Mouse (Mus musculus) right cerebral cortex, adult 2 months (tissue): ENCODE data around the gene C2cd2.

ENCODE experiments used
- DNase-seq, 2 experiments: peaks; one replicate each; pipeline ENCODE4 v3.0.0; 2021 to 2022; ENCODE audit warnings: low spot score in 2 of 2

Gene C2cd2

DNA sequence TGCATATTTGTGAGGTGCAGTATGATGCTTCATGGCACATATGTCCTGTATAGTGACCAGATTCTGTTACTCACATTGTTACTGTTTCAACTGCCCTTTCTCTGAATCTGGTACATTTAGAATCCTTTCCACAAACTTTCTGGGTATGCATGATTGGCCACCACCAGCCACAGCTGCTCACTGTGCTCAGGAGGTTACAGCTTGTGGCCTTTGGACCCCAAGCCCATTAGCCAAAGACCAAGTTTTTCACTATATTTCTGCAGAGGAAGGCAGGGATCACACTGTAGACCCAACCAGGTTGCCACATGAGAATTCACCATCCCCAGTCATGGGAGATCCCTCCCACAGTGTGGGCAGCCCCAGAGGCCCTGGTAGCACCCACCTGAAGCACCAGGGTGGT is 79.5 kb downstream of the C2cd2 start:
- no peak for DNase-seq

DNA sequence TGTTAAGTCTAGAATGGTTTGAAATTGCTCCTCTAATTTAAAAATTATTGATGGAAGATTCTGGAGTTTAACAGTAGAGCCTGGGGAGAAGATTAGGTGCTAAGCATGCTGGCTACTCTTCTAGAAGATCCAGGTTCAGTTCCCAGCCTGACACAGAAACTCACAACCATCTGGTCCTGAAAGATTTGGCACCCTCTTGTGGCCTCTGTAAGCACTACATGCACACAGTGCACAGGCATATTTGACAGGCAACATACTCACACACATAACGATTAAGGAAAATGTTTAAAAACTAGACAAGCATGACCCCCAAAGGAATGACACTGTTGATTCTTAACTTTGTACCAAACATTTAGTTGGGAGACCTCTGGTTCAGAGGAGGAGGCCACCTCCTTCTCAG is 83.3 kb downstream of the C2cd2 start:
- DNase-seq: peak; percentile 47 to 58

DNA sequence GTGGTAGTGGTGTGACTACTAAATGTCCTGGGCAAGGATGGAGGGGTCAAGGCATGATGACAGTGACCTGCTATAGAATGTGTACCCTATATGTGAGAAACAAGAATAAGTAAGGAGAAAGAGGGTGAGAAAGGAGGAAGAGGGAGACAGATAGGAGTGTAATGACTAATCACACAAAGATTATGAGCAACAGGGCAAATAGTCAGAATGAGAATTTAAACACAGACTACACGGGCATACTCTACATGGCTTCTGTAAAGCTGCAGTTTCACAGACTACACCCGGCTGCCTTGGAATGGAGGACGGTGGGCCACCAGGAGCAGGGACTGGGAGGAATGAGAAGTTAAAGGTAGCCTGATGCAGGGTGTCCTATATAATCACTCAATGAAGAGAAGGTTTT is 84.9 kb downstream of the C2cd2 start:
- no peak for DNase-seq

DNA sequence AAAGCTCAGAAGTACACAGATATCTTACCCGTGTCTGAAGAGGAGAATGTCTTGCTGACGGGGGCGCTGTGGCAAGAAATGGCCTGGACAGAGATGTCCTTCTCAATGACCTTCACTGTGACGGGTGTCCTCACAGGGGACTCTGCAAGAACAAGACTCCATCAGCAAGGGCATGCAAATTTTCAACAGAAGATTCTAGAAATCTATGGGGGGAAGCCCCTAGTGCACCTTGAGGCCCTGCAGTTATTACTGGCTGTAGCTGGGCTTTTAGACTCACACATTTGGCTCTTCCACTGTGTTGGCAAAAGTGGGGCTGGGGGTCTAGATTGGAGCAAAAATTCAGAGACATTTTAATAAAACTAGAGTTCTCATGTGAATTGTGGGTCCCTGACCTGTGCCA is 87.3 kb downstream of the C2cd2 start:
- DNase-seq: no peak

DNA sequence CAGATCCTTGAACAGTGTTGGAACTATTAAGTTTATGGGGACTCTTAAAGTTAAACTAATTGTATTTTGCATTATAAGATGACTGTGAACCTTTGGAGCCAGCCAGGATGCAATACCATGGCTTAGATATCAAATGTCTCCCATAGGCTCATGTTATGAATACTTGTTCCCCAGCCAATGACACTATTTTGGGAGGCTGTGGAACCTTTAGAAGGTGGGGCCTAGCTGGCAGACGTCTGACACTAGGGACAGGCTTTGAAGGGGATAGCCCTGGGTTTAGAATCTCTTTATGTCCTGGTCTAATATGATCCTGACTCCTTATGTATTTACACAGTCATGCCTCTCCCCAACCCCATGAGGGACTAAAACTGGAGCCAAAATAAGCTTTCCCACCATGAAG is 88.0 kb downstream of the C2cd2 start:
- DNase-seq: no peak

DNA sequence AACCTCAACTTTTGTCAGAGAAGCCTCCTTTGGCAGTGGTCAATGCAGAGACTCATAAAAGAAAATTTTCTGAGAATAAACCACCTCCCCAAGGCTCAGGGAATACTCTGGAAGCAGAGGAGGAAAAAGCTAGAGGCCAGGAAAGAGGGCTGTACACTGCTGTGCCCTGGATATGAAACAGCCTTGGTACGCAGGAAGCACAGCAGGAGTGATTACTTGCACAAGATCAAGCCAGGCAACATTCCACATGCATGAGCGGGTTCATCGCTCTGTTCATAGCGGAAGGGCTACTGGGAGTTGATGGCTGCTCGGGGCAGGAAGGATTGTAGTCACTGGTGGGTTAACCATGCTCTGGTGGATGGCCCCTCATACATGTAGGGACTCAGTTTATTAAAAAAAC is 89.7 kb downstream of the C2cd2 start:
- DNase-seq: no peak

DNA sequence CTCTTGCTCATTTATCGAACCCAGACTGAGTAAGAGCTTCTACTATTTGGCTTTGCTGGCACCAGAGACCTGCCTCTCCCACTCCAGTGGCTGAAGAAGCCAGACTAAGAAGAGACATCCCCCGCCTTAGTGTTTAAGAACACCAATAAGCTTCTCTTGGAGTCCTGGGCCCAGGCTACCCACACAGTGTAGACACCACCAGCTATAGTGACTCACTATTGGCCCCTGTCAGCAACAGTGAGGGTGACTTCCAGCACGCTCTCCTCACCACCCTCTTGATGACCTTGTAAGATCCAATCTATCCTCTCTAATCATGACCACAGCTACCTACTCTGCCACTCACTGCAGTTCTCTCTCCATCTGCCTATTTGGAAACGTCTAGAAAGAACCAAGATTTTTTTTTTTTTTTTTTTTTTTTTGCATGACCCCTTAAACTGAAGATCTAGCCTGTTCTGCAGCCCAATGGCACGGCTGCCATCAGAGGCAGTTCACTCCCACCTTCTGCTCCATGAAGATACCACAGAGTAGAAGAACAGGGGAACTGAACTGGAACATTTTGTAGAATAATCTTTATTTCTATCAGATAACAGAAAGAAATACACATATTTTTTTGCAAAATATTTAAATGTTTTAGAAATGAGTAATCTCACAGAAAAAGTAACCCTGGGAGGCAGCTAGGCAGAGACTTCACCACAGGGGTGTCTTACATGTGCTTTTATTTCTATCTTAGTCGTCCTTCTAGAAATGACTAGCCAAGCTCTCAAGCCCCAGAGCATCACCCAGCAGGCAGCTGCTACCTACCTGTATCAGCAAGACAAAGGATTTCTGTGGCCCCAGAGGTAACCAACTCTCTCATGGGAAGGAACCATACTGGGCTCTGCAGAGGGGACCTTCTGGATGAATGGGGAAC is 93.0 kb downstream of the C2cd2 start:
- DNase-seq: no peak

DNA sequence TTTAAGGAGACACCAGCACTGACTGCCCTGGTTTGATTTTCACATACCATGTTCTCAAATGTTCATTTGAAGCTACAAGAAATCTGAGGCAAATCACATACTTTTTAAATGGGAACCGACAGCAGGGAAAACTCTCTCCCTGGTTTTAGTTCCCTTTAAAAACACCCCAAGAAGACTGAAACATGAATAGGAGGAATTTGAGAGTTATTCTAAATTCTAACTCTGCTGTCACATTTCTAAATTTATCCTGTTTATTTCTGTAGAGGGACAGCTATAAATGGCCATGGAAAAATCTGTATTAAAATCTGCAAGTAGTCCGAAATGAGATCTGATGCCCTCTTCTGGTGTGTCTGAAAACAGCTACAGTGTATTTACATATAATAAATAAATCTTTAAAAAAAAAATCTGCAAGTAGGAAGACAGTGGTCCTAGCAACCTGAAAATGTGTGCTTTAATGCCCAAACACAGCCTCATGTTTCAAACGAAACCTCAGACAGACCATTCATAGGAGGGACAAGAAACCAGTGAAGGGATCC is 98.4 kb downstream of the C2cd2 start:
- DNase-seq: no peak

DNA sequence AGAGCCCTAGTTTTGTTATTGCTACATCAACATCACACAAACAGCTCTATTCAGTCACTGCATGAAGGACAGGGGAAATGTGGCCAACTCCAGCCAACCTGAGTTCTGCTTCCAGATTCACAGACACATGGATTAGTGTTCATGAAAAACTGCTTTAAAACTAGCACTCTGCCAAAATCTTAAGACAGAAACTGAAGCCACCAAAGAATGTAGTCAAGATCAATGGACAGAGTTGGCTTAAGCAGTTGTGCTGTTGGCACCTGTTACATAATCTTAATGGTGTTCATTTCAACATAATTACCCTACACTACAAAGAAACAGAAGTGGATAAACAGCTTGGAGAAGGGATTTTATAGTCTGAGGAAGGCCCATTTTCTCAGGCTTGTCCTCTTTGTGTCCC is 106.3 kb downstream of the C2cd2 start:
- no peak for DNase-seq

DNA sequence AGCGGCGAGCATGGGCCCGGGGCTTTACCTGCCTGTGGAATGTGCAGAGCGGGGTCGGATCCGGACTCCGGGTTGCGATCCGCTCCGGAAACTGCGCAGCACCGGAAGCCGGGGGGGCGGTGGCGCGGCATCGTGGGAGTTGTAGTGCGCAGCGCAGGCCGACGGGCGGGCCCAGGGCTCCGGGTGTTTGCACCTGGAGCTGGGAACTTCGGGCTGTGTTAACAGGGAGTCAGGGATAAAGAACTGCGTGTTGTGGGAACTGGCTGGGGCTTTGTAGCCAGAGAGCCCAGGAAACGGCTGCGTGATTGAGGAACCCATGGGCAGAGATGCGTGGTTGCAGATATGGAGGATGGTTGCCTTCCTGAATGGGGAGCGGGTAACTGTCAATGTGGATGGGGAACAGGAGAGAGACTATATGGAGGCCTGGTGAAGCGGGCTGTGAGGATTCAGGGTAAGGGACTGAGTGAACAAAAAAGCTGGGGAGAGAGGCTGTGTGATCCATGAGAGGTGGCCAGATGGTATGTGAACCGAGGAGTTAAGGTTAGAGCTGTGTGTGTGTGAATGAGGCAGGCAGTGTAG is 110.6 kb downstream of the C2cd2 start, which contains the start of gene Prdm15:
Prdm15 (minus strand) TSS at position 110 of the 579 bp plus-strand sequence.
- peak; percentile 90 to 91 for DNase-seq

DNA sequence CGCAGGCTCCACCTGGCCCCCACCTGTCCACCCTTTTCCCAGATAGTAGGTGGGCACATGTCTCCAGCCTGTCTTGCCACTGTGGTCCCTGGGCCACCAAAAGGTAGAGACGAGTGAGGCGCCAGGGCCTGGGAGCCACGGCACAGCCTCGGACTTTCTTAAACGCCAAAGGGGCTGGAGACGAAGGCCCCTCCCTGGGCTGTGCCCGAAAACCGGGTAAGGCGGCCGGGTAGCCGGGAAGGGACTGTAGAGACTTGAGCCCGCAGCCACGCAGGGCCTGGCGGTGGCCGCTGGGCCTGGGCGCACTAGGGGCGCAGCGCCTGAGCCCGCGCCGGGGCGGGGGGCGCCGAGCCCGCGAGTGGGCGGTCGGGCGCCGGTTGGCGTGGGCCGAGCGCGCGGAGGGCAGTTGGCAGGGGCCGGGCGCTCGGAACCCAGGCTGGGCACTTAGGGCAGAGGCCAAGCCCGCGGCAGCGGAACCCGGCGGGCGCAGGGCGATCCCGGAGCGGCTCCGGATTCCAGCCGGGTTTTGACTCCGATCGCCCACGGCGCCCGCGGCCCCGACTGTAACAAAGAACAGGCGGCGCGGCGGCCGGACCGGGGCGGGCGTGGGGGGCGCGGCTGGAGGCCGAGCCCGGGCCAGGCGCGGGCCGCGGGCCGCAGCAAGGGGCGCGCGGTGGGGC is 111.2 kb downstream of the C2cd2 start:
- peak; percentile 75 to 84 for DNase-seq

DNA sequence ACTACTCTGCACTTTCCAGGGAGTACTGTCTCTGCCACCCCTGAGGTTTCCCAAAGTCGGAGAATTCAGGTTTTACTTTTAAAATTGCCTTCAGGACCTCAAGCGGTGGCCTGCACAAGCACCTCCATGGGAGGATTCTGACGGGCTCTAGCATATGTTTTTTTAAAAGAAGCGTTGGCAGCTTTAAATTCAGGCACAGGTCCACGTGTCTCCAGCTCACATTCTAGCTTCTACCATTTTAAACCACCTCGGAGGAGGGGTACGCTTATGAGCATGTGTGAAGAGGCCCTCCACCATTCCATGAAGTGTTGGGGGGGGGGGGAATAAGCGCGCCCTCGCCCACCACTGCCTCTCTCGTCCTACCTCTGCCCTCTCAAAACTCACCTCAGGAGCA is 111.7 kb downstream of the C2cd2 start:
- DNase-seq: peak; percentile 43 to 61

DNA sequence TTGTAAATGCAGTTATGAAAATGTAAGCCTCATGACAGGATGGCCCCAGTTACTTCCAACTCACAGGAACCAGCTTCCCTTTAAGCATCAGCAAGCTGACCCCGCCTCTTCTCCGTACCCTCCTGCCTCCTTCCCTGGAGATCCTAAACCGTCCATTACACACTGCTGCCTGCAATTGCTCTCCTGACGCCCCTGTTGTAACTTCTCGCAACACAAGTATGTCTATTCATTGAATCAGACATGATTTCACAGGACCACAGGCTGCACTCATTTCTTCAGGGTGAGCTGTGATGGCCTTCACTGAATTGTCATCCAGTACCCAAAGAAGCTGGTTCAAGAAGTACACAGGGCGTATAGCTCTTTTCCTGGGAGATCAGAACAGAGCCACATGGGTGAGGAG is 113.6 kb downstream of the C2cd2 start:
- no peak for DNase-seq

DNA sequence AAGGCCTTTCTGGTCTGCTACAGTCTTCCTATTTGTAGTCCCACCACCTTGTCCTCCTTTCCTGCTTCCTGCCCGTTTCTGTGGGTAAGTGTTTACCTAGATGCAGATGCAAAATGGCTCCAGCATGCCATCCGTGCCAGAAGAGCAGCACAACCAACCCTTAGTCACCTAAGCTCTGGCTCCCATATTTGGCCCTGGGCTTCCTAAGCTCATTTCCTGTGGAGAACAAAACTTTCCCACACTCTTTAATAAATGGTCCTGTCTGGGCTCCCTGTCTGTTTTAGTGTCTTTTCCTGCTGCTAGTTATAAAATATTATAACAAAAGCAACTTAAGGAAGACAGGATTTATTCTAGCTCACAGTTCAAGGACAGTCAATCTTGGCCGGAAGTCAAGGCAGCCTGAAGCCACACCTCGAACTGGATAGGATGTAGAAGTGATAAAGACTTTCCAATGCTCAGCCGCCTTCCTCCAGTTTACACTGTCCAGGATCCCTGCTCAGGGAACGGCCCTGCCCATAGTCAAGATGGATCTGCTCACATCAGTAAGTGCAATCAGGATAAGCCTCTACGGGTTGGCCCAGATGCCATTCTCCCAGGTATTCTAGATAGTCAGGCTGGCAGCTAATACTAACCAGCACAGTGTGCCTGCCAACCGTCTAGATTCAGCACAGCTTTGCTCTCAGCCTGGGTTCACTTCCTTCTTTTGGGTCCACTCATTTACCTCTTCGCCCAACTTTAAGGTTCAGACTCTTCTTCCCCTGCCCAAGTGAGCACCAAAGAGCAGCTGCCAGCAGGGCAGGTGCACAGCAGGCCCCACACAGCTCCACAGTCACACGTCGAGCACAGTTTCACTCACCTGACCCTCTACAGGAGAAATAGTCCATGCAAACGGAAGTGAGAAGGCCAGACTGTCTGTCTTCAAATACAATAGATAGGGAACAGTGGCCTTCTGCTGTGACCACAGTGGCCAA is 117.1 kb downstream of the C2cd2 start:
- DNase-seq: no peak

DNA sequence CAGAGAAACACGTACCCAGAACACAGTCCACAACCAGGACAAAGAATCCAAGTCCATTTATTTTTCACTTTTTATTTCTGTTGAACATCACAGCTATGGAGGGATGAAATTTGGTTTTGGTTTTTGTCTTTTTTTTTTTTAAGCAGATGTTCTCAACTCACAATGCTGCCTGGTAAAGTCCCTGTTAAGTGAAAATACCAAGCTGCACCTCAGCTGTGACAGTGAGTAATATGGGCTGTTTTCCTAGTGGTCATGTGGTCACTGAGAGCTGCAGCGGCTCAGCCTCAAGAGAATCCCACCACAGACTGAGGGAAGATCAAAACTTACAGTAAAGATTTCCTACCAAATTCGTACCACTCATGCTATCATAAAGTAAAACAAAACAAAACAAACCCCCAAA is 130.2 kb downstream of the C2cd2 start:
- DNase-seq: no peak

DNA sequence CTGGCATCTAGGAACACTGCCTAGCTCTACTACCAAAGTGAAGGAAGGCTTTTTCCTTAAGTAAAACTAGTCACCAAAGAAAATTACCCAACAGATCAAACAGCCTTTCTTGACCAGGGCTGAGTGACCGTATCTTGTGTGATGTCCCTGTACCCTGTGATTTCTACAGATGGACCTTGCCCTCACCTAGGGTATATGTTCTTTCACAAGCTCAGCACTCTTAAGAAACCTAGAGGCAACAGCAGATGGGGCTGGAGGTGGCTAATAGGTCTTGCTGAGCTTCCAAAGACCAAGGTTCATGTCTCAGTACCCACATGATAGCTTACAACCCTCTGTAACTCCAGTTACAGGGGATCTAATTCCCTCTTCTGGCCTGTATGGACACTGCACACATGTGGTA is 134.2 kb downstream of the C2cd2 start:
- DNase-seq: no peak

DNA sequence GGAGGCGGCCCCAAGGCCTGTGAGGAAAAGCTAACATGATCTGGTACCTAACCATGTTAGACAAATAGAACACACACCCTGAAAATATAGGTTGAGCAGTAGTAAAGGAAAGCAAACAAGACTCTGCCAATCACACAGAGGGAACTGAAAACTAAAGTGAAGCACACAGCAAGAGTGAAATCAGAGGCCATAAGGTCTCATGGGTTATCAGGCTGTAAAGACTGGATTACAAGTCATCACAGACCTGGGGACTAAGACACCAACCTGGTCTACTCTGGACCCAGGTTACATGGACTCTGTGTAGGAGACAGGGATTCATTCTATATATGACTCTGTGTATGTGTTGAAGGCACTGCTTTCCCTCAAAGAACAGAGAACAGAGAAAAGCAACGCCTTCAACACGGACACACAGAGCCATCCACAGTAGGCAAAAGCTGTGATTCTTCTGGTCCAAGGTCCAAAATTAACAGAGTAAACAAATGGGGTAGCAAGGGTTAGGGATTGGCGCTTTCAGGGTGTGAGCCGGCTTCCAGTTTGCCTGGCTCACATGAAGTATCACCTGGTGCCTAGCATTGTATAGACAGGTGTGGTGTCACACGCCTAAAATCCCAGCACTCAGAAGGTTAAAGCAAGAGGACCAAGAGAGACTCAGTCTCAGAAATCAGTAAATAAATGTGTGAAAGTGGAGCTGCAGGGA is 138.9 kb downstream of the C2cd2 start:
- DNase-seq: no peak

DNA sequence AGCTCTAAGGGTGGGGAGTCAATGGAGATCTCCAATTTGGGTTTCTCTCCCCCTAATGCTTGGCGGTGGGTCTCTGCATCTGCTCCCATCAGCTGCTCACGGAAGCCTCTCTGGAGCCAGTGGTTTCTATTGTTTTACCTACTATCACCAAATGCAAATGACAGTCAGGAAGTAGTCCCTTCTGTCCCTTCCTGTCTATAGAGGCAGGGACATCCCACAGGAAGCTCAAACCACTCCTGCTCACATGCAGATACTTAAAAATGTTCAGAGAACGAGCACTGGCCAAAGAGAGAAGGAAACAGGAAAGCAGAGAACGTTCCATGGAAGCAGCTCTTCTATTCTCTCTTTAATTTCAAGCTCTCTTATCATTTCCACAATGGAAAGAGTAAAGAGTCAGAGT is 142.9 kb downstream of the C2cd2 start:
- no peak for DNase-seq

DNA sequence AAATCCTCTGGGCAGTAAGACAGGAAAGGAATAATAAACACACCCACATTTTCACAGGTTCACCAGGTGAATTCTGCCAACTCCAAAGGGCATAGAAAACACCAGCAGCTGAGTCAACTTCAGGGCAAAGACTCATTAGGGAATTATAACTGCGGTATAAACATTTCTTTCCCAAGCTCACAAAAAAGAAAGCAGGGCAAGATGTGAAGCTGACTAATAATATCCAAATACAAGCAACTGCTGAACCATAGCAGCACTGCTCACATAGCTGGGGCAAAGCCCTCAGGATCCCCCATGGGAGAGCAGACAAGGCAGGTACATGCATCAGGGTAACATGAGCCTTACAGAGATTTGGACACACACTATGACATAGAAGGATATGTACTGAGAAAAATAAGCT is 145.0 kb downstream of the C2cd2 start:
- no peak for DNase-seq

DNA sequence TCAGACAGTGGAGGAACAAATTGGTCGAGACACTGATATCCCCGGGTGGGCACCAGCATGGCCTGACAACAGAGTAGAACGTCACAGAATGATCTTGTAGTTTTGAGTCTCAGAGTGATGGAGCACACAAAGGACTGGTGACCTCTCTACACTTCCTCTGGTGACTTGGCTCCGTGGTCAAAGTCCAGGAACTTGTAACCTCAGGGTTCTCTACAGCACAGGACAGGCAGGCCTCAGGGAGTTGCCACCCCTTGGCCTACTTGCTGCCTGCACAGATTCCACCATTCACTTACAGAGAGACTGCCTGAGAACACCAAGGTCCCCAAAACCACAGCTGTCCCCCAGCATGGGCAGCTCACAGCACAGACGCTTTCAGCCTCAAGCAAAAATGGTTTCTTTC is 147.1 kb downstream of the C2cd2 start:
- DNase-seq: no peak

DNA sequence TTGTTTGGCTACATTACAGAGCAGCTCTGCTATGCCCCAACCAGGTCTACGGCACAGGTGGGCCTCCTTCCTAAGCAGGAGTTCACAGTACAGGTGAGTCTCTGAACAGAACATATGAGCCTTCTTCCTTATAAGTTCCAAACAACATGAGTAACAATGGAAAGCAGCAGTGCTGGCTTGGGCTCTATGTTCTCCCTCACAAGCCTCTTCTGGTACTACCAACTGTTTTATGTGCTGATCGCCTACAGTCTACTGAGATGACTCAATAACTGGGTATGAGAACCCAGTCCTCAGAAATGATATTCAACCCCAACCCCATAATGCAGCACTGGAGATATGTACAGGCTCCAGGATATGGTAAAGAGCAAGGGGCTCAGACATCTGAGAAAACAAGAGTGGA is 148.3 kb downstream of the C2cd2 start:
- no peak for DNase-seq
